Mouse (Mus musculus): ENCODE results near the gene Dhx8.

The Dhx8 gene

DNA sequence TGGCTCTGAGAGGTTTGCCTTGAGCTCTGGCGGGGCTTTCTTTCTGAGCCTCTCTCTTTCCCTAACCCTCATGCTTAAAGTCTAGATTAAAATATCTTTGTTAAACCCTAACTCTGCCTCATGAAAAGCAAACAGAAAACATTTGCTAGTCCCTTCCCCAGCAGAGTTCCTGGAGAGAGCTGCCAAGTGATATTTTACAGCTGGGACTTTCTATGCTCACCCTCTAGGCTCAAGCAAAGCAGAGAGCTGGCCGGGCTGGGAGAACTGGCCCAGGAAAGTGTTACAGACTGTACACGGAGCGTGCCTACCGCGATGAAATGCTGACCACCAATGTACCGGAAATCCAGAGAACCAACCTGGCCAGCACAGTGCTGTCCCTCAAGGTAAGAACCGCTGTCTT lies 24.6 kb downstream of the Dhx8 start:
- no peak for DNase-seq

DNA sequence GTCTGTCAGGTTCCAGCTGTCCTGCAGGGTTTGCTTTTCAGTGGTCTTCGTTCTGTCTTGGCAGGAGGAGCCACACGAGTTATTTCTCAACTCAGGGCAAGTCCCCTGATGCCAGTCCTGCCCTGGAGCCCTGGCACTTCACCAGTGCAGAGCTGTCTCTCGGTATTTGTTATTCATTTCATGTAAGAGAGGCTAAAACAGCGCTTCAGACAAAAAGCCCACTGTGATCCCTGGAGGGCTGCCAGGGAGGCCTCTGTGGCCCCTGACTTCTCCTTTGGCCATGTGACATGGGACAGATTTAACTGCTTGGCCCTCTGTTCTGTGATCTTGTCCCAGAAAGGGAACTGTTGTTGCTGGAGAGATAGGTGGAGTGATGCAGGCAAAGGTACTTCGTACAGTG lies 25.7 kb downstream of the Dhx8 start:
- no peak for DNase-seq

DNA sequence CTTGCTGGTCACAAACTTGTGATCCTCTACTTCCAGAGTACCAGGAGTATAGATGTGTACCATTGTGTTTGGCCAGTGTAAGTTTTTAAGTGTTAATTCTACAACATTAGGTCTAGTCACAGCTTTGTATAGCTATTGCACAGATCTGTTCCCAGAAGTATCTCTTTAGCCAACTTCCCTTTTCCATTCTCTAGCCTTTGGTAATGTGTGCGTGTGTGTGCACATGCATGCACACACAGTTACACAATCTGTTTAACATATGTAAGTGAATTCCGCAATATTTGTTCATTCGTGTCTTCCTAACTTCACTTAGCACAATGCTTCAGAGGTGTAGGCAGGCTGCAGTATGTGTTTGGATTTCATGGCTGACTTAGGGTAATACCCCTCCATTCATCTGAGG lies 26.8 kb downstream of the Dhx8 start:
- DNase-seq = no peak

GRCm38 (mm10) chr11:101763723-101764122 lies 31.0 kb downstream of the Dhx8 start:
- DNase-seq = no peak

DNA sequence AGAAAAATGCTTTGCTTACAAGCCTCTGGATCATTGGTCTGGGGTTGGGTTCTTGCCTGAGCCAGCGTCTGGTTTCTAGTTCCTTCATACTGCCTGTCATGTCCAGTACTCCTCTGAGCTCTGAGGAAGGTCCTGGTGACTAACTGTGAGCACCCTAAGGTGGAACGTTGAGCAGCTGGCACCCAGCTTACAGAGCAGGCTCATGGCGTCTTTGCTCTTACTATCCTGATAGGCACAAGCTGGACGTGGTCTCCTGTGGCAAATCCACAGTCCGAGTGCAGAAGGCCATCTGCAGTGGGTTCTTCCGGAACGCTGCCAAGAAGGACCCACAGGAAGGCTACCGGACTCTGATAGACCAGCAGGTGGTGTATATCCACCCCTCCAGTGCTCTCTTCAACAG lies 31.8 kb downstream of the Dhx8 start:
- no peak for DNase-seq

DNA sequence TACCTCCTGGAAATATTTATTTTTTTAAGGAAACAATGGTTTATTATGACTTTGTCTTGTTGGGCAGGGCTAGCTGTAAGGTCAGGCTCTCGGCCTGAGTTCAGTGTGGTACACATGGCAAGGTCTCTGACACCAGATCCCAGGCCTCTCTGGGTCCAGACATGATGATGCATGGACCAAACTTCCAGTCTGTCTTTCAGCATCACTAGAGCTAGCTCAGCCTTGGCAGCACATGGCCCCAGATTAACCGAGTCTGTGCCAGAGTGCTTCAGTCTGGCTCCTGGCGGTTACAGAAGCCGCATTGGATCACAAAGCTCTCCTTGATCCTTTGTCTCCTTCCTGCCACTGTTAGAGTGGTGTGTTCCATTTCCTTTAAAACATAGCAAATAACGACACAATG lies 34.6 kb downstream of the Dhx8 start:
- DNase-seq = no peak

DNA sequence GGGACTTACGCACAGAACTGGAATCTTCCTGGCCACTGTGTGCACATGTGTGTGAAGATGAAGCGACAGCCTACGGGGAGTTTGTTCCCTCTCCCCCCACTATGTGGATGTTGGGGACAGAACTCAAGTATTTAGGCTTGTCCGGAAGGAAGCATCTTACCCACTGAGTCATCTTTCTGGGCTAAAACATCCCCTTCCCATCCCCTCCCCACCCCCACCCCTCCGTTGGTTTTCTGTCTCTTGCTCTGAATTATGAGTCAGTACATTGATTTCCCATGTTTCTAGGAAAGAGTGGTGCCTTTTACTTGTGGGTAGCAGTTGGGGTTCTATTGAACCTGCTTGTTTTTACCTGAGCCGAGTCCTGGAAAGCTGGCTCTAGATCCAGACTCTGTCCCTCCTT lies 36.0 kb downstream of the Dhx8 start:
- DNase-seq = no peak

DNA sequence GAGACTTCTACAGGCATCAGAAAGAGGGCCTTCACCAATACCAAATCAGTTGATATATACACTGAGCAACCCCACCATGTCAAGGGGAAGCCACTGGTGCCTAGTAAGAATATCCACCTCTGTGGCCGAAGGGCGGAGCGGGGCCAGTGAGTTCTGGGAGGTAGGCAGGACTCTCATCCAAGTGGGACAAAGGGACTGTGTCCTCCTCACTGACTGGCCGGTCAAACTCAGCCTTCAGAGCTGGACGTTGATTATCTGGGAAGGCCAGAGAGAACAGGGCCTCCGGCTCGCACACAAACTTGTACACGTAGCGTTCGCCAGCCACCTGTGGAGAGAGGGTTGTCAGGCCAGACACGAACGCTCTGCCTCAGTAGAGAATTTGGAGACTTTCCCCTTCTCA lies 37.5 kb downstream of the Dhx8 start:
- no peak for DNase-seq

GRCm38 (mm10) chr11:101772027-101772426 lies 39.3 kb downstream of the Dhx8 start:
- DNase-seq = no peak

DNA sequence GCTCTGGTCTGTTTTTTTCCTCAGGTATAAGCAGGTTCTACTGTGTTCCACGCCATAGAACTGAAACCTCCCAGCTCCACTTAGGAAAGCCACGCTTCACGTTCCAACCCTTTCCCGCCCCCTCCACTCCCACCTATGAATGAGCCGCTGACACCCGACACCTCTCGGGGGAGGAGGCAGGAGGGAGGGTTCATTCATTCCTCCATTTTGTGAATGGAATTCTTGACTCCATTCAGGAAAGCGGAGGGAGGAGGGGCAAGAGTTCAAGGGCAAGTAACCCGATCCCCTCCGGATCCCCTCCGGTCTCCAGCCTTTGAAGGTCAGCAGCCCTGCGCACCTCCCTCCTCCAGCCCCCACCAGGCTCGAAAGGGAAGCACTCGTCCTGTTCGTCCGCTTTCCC lies 39.7 kb downstream of the Dhx8 start:
- DNase-seq = peak; percentile 55

DNA sequence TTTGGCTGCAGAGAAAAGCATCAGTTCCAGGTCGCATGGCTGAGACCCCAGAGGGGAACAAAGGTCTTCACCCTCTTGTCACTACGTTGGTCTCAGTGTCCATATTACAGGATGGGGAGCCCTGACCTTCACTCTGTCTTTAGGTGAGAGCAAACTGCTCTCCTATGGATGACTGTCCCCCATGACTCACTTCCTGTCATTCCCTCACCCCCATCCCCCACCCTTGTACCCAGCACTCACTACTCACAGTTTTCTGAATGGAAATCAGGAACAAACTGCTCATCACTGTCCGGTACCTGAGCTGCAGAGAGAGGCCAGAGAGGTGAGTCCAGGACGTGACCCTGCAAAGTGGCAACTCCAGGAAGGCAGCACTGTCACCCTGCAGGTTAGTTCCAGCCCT lies 44.1 kb downstream of the Dhx8 start:
- DNase-seq = no peak

- DNase-seq = no peak
These were observed 50.4 kb downstream of the Dhx8 start for GRCm38 (mm10) chr11:101783135-101783534.

GRCm38 (mm10) chr11:101783584-101783983 lies 50.9 kb downstream of the Dhx8 start:
- no peak for DNase-seq

- DNase-seq = no peak
These were observed 51.4 kb downstream of the Dhx8 start for GRCm38 (mm10) chr11:101784072-101784471.

DNA sequence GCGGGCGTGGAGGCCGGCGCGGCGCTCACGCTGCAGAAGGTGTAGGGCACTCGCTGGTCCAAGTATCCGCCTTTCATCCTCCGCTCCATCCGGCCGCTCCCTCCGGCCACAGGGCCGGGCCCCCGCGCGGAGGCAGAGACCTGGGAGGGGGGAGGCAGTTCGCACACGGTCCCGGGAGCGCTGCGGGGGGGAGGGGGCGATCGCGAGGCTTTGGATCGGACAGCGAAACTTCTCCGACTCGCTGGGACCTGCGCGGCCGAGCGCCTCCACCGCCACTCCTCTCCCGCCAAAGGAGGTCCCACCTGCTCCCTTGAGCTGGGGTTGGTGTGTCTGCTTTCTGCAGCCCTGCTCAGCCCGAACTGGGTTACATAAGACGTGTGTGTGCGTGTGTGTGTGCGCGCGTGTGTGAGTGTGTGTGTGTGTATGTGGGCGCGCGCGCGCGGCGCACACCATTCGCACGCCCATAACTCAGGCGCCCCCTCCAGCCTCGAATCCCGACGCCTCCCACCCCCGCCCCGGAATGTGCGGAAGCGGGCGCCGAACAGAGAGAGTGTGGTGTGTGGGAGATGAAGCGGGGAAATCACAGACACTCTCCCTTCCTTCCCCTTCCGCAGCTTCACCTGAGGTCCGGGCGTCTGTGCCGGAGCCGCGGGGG lies 51.9 kb downstream of the Dhx8 start:
- DNase-seq = peak; percentile 11

DNA sequence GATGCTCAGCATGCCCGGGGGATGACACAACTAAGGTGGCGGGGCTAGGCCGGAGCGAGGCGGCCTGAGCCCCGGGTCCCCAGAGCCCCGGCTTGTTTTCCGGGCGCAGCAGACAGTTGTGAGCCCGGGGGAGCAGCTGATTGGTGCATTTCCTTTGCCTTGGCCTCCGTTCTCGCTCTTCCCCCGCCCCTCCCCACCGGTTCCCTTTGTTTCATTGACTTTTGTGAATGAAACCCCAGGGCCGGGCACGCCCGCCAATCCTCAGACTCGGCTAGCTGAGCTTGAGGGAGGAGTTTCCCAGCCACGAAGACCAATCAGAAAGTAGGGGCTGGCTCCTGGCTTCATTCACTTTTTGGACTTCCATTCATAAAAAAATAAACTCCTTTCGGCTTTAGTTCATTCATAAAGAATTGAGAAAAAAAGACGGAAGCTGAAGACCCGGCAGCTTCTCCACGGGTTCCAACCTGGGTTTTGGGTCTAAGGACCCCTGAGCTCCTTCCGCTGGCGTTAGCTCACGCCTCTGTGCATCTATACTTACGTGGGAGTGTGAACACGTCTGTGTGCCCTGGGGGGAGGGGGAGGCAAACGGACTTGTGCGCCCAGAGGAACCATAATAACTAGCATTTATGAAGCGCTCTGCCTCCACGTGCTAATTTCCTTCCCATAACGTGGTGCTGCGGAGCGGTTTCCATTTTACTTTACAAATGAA lies 52.6 kb downstream of the Dhx8 start, which contains the start of gene Etv4:
Gene Etv4, minus strand, starts transcription at position 229 of the 709 bp plus-strand sequence.
- peak; percentile 69 for DNase-seq

DNA sequence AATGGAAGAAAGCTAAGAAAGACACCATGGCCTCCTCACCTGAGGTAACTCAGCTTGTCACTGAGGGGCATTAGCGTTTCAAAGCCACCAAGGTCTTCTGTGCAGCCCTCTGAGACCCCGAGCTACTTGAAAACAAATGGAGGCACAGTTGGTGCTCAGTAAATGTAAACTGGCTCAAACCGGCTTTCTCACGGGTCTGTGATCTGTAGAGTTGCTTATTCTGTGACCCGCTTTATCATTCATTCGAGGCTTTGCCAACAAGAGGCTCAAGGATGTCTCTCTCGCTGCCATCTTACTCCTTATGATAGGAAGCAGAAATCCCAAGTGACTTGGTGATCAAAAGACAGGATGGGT lies 53.1 kb downstream of the Dhx8 start:
- DNase-seq = no peak

DNA sequence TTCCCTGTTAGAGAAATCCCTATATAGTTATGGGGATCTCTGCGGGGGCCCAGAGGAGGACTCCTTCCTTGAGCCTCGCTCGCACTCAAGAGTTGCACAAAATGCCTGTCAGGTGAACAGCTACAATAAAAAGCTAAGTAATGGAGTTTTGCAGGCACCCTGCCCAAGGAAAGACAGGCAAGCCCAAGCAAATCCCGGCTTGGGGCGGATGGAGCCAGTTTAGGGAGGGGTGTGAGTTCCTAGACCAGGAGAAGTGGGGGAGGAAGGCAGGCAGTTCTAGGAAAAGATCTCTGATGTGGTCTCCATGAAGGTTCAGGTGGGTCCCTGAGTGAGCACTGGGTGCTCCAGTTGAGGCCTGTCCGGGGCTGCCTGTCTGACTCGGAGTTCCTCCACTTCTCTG lies 53.9 kb downstream of the Dhx8 start:
- DNase-seq = peak; percentile 67

- DNase-seq = no peak
These were observed 54.7 kb downstream of the Dhx8 start for GRCm38 (mm10) chr11:101787432-101787831.

DNA sequence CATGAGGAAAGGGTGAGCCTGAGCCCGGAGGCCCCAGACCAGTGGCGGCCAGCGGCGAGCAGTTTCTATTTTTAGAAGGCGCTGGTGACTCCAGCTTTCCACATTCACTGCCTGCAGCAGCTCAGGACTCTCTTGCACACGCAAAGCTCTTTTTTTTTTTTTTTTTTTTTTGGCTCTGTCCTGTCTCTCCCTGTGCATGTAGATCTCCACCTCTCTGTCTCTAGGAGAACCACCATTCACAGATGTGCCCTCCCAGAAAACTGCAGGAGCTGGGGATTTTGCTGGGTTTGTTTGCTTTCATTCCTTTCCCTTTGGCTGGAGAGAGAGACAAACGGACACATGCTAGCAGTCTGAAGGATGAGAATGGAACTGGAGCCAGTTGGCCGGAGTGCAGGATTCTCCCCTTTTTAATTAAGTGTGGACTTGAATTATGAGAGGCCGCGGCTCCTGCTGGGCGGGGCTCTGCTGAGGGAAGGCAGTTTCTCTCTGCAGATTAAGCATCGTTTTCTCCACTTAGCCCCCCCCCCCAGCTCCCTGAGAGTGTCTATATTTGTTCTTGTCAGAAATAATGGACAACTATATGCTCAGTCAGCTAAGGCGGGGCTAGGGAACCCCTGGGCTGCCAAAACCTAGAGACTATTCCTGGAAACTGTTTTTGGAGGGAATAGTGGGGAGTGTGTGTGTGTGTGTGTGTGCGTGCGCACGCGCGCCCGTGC lies 58.2 kb downstream of the Dhx8 start:
- DNase-seq = peak; percentile 21

- DNase-seq = no peak
These were observed 64.6 kb downstream of the Dhx8 start for GRCm38 (mm10) chr11:101797355-101797754.

DNA sequence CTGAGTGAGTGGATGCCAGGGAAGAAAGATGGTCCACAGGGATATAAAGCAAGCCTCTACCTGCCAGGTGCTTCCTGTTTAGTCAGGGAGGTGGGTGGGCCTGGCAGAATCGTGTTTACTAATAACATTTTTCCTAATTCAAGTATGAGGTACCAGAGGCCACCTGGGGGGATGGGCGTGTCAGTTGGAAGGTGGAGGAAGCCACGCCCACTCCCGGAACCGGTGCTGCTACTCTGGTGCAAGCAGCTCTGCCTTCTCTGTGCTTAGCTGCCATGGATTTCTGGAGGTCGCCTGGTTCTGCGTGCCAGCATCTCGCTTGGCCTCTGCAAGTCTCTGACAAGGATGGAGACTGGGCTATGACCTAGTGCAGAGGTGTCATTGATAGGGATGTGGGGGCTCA lies 65.4 kb downstream of the Dhx8 start:
- DNase-seq = no peak

- DNase-seq = no peak
These were observed 68.7 kb downstream of the Dhx8 start for GRCm38 (mm10) chr11:101801386-101801785.

GRCm38 (mm10) chr11:101805113-101805704 lies 72.5 kb downstream of the Dhx8 start:
- DNase-seq = no peak
